Mouse (Mus musculus) spleen, postnatal 36 days (tissue): ENCODE measurements at regions not wholly inside any gene's neighbourhood (a gene's known extent, or its start where the extent isn't known, plus 50 kb on each side); places are given as distances from the start of the nearest gene placed in this dataset.
"Not testable (repeated sequence)": the region's sequence is repeated elsewhere in the genome, so short reads cannot be mapped to it uniquely, and the experiment has no call there.

Source experiments
- DNase-seq, 2 experiments: peaks; one replicate each; pipeline ENCODE4 v3.0.0; 2022; ENCODE audit warnings: low spot score in 2 of 2, mixed read lengths in 1 of 2

DNA sequence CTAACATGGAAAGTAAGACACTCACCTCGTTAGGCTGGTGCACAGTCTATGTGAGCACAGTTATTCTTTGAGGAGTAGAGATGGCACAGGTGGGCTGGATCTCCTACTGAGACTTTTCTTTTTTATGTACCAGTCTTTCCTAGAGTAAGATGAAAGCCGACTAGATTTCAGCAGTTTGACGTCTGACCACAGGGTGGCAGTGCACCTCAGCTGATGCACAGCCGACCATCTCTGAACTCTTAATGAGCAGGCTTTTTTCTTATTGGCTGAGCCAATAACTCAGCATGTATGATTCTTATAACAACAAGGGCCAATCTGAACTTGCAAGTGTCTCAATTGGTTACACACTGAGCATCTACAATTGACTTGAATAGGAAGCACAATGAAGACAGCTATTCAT, 126.6 kb upstream of the Olfr1507 start:
- DNase-seq = no peak

DNA sequence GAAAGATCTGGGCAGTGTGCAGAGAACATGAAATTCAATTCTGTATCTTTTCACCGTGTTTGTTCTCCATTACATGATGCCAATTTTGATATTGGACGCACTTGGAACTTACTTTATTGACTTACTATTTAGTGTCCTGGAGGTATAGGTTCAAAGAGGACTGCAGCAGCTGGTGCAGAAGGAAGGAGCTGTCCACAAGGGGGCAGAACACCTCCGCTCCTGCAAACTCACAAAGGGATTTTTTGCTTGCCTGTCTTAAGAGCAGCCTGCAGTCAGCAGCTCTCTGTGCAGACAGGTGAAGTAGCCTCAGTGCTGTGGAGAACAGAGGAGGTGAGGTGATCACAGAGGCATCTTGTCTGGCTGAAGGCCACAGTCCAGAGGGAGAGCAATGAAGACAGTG, 84.8 kb upstream of the Olfr1507 start:
- no peak for DNase-seq

DNA sequence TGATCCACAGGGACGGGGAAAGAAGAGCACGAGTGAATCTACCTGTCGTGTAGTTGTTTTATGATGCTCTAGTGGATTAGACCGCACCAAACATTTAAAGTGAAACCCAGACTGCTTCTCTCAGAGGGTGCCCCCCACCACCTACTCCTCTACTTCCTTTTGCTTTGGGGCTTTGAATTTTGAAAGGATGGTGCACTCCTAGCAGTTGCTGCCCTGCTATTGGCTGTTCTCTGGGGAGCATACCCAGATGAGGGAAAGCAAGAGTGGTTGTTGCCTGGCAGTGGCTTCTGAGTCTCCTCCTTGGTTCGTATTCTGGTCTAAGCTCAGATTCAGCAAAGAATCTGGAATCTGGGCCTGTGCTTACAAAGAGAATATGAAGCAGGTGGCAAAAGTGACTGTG, 71.4 kb upstream of the Olfr1507 start:
- DNase-seq = no peak

DNA sequence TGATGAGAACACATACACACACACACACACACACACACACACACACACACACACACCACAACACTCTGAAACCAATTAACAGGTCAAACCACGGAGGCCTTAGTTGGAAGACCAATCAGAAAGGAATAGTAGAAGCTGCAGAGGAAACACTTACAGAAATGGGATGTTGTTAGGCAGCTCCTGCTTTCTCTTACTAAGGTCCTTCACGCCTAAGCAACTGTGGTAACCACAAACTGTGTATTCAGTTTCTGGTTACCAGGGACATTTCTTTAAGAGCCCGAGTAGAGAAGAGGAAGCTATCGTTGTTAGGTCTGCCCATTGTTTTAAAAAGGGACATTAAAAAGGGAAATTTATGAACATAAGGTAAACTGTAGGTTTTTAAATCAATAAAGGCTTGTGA, 70.1 kb upstream of the Olfr1507 start:
- DNase-seq = peak in 1 of 2 experiments; percentile 6

DNA sequence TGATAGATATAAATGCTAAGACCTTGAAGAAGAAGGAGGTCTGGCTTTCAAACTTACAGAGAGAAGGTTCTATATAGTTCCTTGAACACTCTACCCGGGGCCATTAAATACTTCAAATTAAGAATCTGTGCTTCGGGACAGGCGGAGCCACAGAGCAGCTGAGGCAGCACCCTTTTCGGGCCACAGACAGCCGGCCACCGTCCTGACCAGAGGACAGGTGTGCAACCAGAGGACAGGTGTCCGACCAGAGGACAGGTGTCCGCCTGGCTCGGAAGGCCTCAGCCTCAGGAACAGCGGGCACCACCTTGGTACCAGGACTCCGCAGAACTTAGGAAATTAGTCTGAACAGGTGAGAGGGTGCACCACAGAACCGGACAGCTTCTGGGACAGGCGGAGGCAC, 60.8 kb upstream of the Olfr1507 start:
- DNase-seq = not testable (repeated sequence)

DNA sequence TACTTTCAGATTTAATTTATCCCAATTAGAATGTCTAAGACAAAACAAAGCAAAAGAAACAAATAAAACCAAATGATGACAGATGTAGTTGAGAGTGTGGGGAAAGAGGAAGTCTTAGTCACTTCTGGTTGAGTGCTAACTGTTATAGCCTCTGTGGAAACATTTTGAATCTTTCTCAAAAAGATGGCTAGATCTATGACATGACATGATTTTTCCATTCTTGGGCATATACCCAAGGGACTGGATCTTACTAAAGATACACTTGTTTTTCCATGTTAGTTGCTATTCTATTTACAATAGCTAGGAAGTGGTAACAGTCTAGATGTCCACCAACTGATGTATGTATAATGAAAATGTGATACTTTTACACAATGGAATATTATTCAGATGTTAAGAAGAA, 57.9 kb upstream of the Olfr1507 start:
- no peak for DNase-seq

DNA sequence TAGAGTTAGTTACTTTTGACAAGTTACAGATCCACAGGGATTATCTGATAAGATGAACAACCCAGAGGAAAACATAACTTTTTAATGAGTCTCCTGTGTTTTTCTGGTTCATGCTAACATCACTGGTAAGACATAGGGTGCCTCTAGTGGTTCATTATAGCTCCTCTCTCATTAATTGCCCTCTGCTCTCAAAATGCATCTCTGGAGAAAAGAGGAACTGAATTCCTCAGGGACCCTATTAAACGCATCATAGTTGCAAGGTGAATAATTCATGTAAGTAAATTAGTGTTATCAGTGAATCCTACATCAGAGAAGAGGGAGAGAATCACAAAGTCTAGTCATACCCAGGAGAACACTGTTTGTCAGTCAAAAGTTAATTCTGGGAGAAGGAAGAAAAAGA, 52.4 kb upstream of the Olfr1507 start:
- no peak for DNase-seq
